Mouse (Mus musculus): Measurements from ENCODE around the gene Gm45799.

DNA sequence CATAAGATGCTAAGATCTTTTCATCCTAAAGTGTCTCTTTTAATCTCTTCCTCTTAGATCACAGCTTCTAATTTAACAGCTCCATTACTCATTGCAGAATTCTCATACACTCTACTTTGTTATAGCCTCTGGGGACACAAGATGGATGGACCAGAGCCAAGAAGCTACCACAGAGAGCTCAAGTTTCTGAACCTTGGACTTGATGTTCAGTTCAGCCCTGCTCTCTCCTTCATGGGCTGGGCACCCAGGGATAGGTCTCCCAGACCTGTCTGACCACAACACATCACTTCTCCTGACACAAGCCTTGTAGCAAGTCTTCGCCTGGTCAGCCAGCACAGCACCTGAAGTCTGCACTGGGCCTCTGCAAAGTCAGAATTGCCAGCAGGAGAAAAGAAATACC, 26.0 kb upstream of the Gm45799 start:
- TF ChIP-seq CTCF (IDR thresholded peaks at IDR 0.05; ENCODE audit: extremely low read depth, insufficient read depth, low read length) (no peak), POLR2A (IDR thresholded peaks at IDR 0.05; ENCODE audit: extremely low read depth, insufficient read depth, low read length) (no peak)
